Mouse (Mus musculus): Measurements from ENCODE around the gene Akr1c12. TPM values are rescaled to one million over a fixed set of nuclear protein-coding genes. Genes with fewer than 3 reads are reported as not detected.

The Akr1c12 gene
- polyA plus RNA-seq, 2 experiments from 2014 or later: 0.87 to 4.1 TPM

Other genes starting within 250 kb of the Akr1c12 start
- gene Akr1c14, start 230.4 kb downstream of the Akr1c12 start, polyA plus RNA-seq (2017; shearing (Covaris generic)): not detected
- gene Akr1c18, start 128.8 kb downstream of the Akr1c12 start, polyA plus RNA-seq (2017; shearing (Covaris generic)): under 1 TPM in 1 of 2 experiments, not detected in 1; 0.28 TPM
- 10 to 100 TPM; 33.0 to 34.7 TPM for gene Akr1c13, start 88.3 kb downstream of the Akr1c12 start, polyA plus RNA-seq (2017; shearing (Covaris generic))
- not detected for gene Akr1c19, start 50.7 kb downstream of the Akr1c12 start, polyA plus RNA-seq (2017; shearing (Covaris generic))
- not detected for gene Akr1c6, start 154.9 kb upstream of the Akr1c12 start, polyA plus RNA-seq (2017; shearing (Covaris generic))
- not detected for gene Akr1c20, start 243.9 kb upstream of the Akr1c12 start, polyA plus RNA-seq (2017; shearing (Covaris generic))